Mouse (Mus musculus) left cerebral cortex, adult 2 months (tissue): ENCODE data around the gene Ccdc107. TPM values are rescaled to one million over a fixed set of nuclear protein-coding genes. Genes with fewer than 3 reads are reported as not detected.

Source experiments
- DNase-seq, 2 experiments: peaks; one replicate each; pipeline ENCODE4 v3.0.0; 2021 to 2022; ENCODE audit warnings: low spot score in 2 of 2, mixed read lengths in 1 of 2; ENCODE audit errors: extremely low spot score in 1 of 2
- H3K27ac ChIP-seq: fragments of 200-600 bp; 2 replicates; pipeline ENCODE4 v1.8.1; 2022
- H3K4me3 ChIP-seq: fragments of 200-600 bp; 2 replicates; pipeline ENCODE4 v1.8.1; 2022
- CTCF ChIP-seq: fragments of 200-600 bp; IDR thresholded peaks from 2 replicates; pipeline ENCODE4 v1.8.1; 2022; ENCODE audit warnings: antibody characterized with exemption, mild to moderate bottlenecking, moderate library complexity
- intact Hi-C: fragments of 180-260 bp; cut with DNase I; formaldehyde crosslinking; loops from one replicate; pipeline ENCODE4 v1.15.1; 2025
- total RNA-seq, 2 experiments: library from RNA; stranded (reverse); gene quantifications; 2 replicates each; pipeline ENCODE4 v1.2.3; 2021

The Ccdc107 gene
- total RNA-seq, 2 experiments from 2014 or later, result 28.1 to 31.8 TPM

GRCm38 (mm10) chr4:43490801-43491200 lies 1.9 kb upstream of the Ccdc107 start:
- no peak overlapping the region for H3K27ac ChIP-seq
- intact Hi-C loops, result loop anchor here (5.0 to 10.0 kb wide), 2 partner anchors 36 to 446 kb away; partner anchors contain the start of gene Fam214b
- TF ChIP-seq CTCF, result no peak
- DNase-seq, result no peak
- H3K4me3 ChIP-seq, result no peak overlapping the region

DNA sequence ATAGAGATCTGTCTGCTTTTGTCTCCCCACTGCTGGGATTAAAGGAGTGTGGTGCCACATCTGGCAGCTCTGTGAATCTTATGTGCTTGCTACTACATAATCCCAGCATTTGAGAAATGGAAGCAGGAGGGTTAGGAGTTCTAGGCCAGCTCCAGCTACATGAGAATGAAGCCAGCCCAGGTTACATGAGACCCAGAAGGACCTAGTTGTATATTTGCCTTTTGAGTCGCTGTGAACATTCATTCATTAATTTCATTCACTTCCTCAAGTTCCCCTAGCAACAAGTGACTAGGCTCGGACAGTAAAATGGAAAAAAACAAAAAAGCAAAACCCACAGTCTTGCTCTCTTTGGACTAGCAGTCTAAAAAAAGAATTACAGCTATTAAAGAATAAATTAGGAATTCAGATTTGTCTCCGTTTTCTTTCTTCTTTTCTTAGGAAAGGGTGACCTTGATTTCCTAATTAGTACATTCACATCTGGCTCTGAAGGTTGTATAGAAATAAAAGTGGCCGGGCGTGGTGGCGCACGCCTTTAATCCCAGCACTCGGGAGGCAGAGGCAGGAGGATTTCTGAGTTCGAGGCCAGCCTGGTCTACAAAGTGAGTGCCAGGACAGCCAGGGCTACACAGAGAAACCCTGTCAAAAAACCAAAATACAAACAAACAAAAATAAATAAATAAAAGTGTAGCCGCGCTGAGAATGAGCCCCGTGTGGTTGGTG lies 439 bp upstream of the Ccdc107 start:
- H3K27ac ChIP-seq, result peak overlapping the region; percentile 52
- DNase-seq, result no peak
- intact Hi-C loops, result loop anchor here (5.0 to 10.0 kb wide), 2 partner anchors 35 to 447 kb away; partner anchors contain the start of gene Fam214b
- peak; percentile 32 for TF ChIP-seq CTCF
- peak overlapping the region; percentile 60; the same call in 1 of the 2 replicates for H3K4me3 ChIP-seq

DNA sequence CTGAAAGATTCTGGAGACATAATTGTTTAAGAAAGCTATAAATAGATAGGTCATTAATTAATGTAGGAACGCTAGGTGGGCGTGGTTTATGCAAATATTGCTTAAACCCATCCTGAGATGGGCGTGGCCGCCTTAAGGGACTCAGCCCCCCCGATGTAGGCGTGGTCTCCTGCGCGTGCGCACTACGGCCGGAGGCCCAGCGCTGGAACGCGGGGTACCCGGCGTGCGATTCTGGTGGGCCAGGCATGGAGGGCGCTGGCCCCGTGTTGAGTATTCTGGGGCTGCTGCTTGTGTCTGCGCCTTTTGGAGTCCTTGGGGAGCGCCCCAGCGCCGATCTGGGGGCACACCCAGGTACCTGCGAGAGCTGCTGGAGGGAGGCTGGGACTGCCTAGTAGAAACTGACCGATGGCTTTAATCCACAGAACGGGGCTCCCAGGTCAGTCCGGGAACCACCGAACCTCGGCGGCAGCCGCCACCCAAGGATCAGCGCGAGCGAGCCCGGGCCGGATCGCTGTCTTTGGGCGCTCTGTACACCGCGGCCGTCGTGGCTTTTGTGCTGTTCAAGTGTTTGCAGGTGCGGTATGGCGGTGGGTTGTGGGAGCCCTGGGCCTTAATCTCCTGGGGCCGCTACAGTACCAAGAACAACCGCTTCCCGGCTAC lies 616 bp downstream of the Ccdc107 start:
- peak; percentile 3 for TF ChIP-seq CTCF
- H3K27ac ChIP-seq, result peak overlapping the region; percentile 93
- intact Hi-C loops, result loop anchor here (1.0 to 10.0 kb wide), 4 partner anchors 34 to 449 kb away; partner anchors contain the start of genes Creb3, Fam214b and Tln1
- DNase-seq, result peak; percentile 96
- peak overlapping the region; percentile 60 for H3K4me3 ChIP-seq

DNA sequence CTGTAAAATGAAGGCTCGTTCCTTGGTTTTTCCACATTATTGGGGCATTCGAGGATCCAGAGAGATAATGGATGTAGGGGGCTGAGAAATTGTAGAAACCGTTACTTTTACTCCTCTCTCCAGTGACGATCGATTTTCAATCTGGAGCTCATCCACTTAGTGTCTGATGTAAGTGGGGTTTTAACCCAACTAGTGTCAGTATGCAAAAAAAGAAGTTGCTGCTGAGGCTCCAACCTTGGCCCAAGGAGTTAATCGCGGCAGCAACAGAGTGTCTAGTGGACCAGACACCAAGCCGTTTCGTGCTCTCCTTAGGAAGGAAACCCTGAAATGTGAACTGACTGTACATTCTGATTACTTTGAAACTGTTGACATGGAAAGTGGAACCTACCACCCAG lies 1.1 kb downstream of the Ccdc107 start:
- DNase-seq, result no peak
- H3K4me3 ChIP-seq, result peak overlapping the region; percentile 60
- peak overlapping the region; percentile 93 for H3K27ac ChIP-seq
- TF ChIP-seq CTCF, result no peak
- intact Hi-C loops, result loop anchor here (1.0 to 10.0 kb wide), 4 partner anchors 33 to 449 kb away; partner anchors contain the start of genes Creb3, Fam214b and Tln1

- intact Hi-C loops, result loop anchor here (10.0 kb wide), 1 partner anchor 452 kb away; the partner anchor contains the start of gene Fam214b
- H3K27ac ChIP-seq, result no peak overlapping the region
- H3K4me3 ChIP-seq, result no peak overlapping the region
- TF ChIP-seq CTCF, result no peak
- DNase-seq, result no peak
These were observed 3.9 kb downstream of the Ccdc107 start for GRCm38 (mm10) chr4:43496587-43496986.

- intact Hi-C loops, result loop anchor here (10.0 kb wide), 1 partner anchor 453 kb away; the partner anchor contains the start of gene Fam214b
- Histone ChIP-seq H3K4me3 (no peak overlapping the region), H3K27ac (no peak overlapping the region)
- no peak for DNase-seq
- TF ChIP-seq CTCF, result no peak
These were observed 4.7 kb downstream of the Ccdc107 start for GRCm38 (mm10) chr4:43497405-43497804.

DNA sequence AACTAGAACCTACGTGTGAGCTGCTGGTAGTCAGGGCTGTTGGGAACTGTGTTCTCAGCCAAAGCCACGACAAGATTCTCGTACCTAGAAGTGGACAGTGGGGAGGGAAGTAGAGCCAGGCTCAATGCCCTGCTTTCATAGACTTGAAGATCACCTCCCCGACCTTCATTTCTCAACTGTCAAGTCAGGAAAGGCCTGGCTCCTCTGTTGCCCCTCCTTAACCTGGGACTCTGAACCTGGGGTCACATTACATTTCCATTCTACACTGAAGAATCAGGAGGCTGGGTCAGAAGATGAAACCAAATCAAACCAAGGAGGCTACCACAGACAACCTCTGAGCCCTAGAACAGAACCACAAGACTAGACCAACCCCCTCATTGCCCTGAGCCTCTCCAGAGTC lies 5.2 kb downstream of the Ccdc107 start:
- no peak for DNase-seq
- Histone ChIP-seq H3K4me3 (no peak overlapping the region), H3K27ac (no peak overlapping the region)
- intact Hi-C loops, result loop anchor here (10.0 kb wide), 1 partner anchor 453 kb away; the partner anchor contains the start of gene Fam214b
- no peak for TF ChIP-seq CTCF

DNA sequence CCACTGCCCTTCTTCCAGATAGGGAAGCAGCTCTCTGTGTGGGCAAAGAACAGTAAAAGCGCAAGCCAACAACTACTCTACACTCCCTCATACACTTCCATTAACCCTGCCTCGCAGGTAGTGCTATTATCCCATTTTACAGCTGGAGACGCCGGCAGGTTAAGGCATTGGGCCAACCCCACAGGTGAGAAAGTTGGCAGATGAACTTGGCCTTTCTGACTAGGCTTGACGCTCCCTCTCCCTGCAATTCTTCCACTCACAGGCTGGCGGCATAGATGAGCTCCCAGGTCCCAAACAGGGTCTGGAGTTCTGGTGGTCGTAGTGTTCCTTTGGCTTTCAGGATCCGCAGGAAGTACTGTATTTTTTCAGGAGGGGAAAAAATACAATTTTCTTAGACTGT lies 6.3 kb downstream of the Ccdc107 start:
- no peak overlapping the region for H3K27ac ChIP-seq
- no peak; the same call in 1 of the 2 replicates for TF ChIP-seq CTCF
- intact Hi-C loops, result loop anchor here (10.0 kb wide), 1 partner anchor 454 kb away; the partner anchor contains the start of gene Fam214b
- no peak for DNase-seq
- peak overlapping the region; percentile 53; the same call in 1 of the 2 replicates for H3K4me3 ChIP-seq

GRCm38 (mm10) chr4:43499407-43500333 lies 7.0 kb downstream of the Ccdc107 start, which contains the start of gene Arhgef39:
Gene Arhgef39 (minus strand): TSS chr4:43499695.
- Histone ChIP-seq H3K27ac (no peak within 1 kb of the TSS), H3K4me3 (peak within 1 kb of the TSS; percentile 53)
- intact Hi-C loops, result loop anchor here (10.0 kb wide), 1 partner anchor 455 kb away; the partner anchor contains the start of gene Fam214b
- DNase-seq, result peak; percentile 69 to 79
- TF ChIP-seq CTCF, result no peak

DNA sequence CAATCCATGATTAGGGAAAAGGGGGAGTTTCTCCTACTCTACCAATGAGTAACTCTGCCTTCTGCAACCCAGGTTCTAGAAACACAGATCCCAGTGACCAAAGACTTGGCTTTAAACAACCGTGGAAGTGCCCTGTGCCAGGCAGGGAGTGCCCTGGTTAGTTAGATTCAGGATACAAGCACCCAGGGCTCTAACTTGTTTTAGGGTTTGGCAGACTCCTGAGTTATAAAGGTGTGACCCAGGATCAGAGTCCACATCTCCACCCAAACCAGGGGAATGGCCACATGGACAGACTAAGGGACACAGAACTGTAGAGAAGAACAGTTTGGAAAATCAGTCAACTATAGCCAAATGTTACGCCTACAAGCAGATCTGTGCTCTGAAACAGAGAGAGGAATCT lies 10.3 kb downstream of the Ccdc107 start:
- no peak for TF ChIP-seq CTCF
- no peak overlapping the region for H3K27ac ChIP-seq
- intact Hi-C loops, result no loop called here
- DNase-seq, result no peak
- H3K4me3 ChIP-seq, result no peak overlapping the region

GRCm38 (mm10) chr4:43503506-43503905 lies 10.8 kb downstream of the Ccdc107 start:
- no peak for DNase-seq
- intact Hi-C loops, result no loop called here
- no peak overlapping the region for H3K4me3 ChIP-seq

More at GRCm38 (mm10) chr4:43503506-43503905, 10.8 kb downstream of the Ccdc107 start:
- H3K27ac ChIP-seq, result no peak overlapping the region
- no peak for TF ChIP-seq CTCF
